Mouse (Mus musculus) heart, embryonic 14.5 days (tissue): Measurements from ENCODE around the gene Pdhx. TPM values are rescaled to one million over a fixed set of nuclear protein-coding genes. Genes with fewer than 3 reads are reported as not detected.

Experiments
- ATAC-seq: fragments of 200-750 bp; cut with Nextera tagmentation; 2 replicates; pipeline ENCODE4 v1.8.0; 2017; ENCODE audit warnings: low read depth, moderate TSS enrichment; ENCODE audit not compliant: insufficient number of reproducible peaks, insufficient read depth, low FRiP score
- H3K27ac ChIP-seq, 2 experiments: fragments of 200-500 bp in 1 of 2; fragments of 300-500 bp in 1 of 2; sonication (generic) in 1 of 2; replicated peaks in 1 of 2; 2 replicates each; pipeline ENCODE4 v1.5.1; 2012 to 2014; ENCODE audit warnings: low read depth in 2 of 2, low read length in 2 of 2, control low read depth in 1 of 2, mild to moderate bottlenecking in 1 of 2, mixed read lengths in 1 of 2; ENCODE audit not compliant: control insufficient read depth in 1 of 2, insufficient read depth in 1 of 2
- H3K27me3 ChIP-seq: fragments of 300-500 bp; sonication (generic); 2 replicates; pipeline ENCODE4 v1.6.1; 2014; ENCODE audit warnings: mild to moderate bottlenecking, low read length, control low read depth; ENCODE audit not compliant: control insufficient read depth, insufficient read depth
- H3K36me3 ChIP-seq: fragments of 300-500 bp; sonication (generic); 2 replicates; pipeline ENCODE4 v1.6.1; 2014; ENCODE audit warnings: mild to moderate bottlenecking, control low read depth, low read length, mixed read lengths; ENCODE audit not compliant: control insufficient read depth, insufficient read depth
- H3K4me1 ChIP-seq, 2 experiments: fragments of 200-500 bp in 1 of 2; fragments of 300-500 bp in 1 of 2; sonication (generic) in 1 of 2; 2 replicates each; pipeline ENCODE4 v1.6.1; 2012 to 2014; ENCODE audit warnings: low read length in 2 of 2, control low read depth in 1 of 2, mixed read lengths in 1 of 2; ENCODE audit not compliant: control insufficient read depth in 2 of 2, insufficient read depth in 2 of 2
- H3K4me2 ChIP-seq: fragments of 300-500 bp; sonication (generic); 2 replicates; pipeline ENCODE4 v1.6.1; 2014; ENCODE audit warnings: mild to moderate bottlenecking, low read length
- H3K4me3 ChIP-seq, 2 experiments: fragments of 200-500 bp in 1 of 2; fragments of 300-500 bp in 1 of 2; sonication (generic) in 1 of 2; 2 replicates each; pipeline ENCODE4 v1.5.1; 2012 to 2014; ENCODE audit warnings: low read length in 2 of 2, mild to moderate bottlenecking in 2 of 2, control low read depth in 1 of 2, low read depth in 1 of 2, moderate library complexity in 1 of 2; ENCODE audit not compliant: control insufficient read depth in 1 of 2, insufficient read depth in 1 of 2
- H3K9ac ChIP-seq: fragments of 300-500 bp; sonication (generic); 2 replicates; pipeline ENCODE4 v1.6.1; 2014; ENCODE audit warnings: mild to moderate bottlenecking, low read length
- H3K9me3 ChIP-seq: fragments of 300-500 bp; sonication (generic); 2 replicates; pipeline ENCODE4 v1.6.1; 2016; ENCODE audit warnings: low read length, control low read depth; ENCODE audit not compliant: control insufficient read depth
- WGBS: fragments of 180-500 bp; shearing (Covaris S2); extraction: QIAGEN DNeasy Blood & Tissue Kit; methylation state at CpG from one replicate; pipeline ENCODE4 v1.1.7; 2014; 5-methylcytosine and 5-hydroxymethylcytosine counted together
- polyA plus RNA-seq: library from polyadenylated mRNA; unstranded; fragments of >200 nt; fragmentation: Nextera tagmentation; extraction: Ambion mirVana; gene quantifications from 2 replicates; pipeline ENCODE4 v1.2.1, GENCODE M21; 2014

The Pdhx gene
- 52.9 and 58.8 TPM in 2 replicates for polyA plus RNA-seq

DNA sequence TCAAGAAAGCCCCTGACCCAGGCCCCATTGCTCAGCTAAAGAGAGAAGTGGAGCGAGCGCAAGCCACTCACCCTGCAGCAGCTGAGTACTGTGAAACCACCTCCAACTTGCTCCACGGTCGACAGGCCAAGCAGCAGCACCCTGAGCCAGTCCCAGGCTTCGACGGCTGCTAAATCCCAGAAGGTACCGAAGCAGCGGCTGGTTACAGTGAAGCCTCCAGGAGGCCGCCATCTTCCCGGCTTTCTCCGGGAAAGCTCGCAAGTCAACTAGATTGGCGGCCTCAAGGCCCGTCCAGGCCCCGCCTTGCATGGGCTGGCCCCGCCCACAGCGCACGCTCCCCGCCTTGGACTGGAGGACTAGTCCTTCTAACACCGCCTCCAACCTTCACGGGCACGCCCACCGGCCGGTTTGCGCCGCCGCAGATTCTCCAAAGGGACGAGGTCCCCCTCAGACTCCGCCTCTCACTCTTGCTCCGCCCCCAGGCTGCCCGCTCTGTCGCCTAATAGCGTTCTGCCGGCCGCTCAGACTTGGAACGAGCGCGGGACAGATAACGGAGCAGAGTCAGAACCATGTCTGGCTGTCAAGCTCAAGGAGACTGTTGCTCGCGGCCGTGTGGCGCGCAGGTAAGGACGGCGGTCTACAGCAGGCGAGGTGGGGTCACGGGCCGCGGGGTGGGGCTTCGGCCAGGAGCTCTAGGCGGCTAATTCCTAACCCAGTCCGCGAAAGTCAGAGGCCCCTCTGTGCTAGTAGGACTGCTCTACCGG, at the start of gene Pdhx, which contains the start of gene Apip:
TSS of gene Pdhx (minus strand) at position 295 of the 764 bp plus-strand sequence.
TSS of gene Apip (plus strand) at position 457 of the 764 bp plus-strand sequence.
- no peaks in the 10 kb centered on the region for H3K27me3 ChIP-seq
- peak within 1 kb of the TSS; percentile 85 to 93 for H3K4me3 ChIP-seq
- peak; percentile 100 for ATAC-seq
- H3K9ac ChIP-seq = peak within 1 kb of the TSS; percentile 96
- no peaks in the 10 kb centered on the region for H3K9me3 ChIP-seq
- peak within 1 kb of the TSS; percentile 89 to 92 for H3K27ac ChIP-seq
- WGBS = under 1% methylated on average over 54 of the region's 55 CpGs
- peak within 1 kb of the TSS; percentile 84 for H3K4me2 ChIP-seq
- peaks cover 0 to 30% of the 10 kb centered on the region in 2 experiments; a peak in 2 of 4 replicates for H3K4me1 ChIP-seq
- 0 out of 2 replicates have a peak, but pooled peaks cover 7% of the 10 kb centered on the region for H3K36me3 ChIP-seq

DNA sequence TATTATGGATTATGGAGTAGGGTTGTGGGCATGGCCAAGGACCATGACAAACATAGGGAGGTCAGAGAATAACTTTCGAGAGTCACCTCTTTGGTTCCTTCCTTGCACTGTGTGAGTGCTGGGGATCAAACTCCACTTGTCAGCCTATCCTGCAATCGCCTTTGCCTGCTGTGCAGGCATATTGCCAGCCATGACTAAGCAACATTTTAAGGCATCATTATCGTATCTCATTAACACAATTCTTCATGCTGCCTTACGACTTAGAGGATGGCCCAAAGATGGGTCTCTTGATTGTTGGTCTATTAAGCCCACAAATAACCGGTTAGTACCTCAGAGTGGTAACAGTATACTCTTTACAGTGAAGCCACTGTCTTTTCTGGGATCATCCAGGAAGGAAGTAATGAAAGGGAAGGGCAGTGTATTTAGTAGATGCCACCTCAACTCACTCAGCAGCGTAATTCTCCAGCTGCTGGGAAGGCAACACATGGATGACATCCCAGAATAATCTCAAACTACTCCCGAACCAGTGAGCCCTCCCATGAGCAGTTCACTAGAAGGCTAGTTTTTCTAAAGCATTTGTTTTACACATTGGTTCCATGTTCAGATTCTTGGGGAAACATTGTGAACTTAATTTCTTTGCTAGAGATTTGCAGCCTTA, 46.0 kb upstream of the Pdhx start:
- Histone ChIP-seq H3K27ac (no peak overlapping the region), H3K4me3 (no peak overlapping the region), H3K4me2 (no peak overlapping the region), H3K9me3 (no peaks in the 10 kb centered on the region), H3K36me3 (no peaks in the 10 kb centered on the region), H3K27me3 (no peaks in the 10 kb centered on the region), H3K9ac (no peak overlapping the region), H3K4me1 (no peaks in the 10 kb centered on the region)
- no peak for ATAC-seq
- 77% methylated on average over 7 of the region's 7 CpGs for WGBS

DNA sequence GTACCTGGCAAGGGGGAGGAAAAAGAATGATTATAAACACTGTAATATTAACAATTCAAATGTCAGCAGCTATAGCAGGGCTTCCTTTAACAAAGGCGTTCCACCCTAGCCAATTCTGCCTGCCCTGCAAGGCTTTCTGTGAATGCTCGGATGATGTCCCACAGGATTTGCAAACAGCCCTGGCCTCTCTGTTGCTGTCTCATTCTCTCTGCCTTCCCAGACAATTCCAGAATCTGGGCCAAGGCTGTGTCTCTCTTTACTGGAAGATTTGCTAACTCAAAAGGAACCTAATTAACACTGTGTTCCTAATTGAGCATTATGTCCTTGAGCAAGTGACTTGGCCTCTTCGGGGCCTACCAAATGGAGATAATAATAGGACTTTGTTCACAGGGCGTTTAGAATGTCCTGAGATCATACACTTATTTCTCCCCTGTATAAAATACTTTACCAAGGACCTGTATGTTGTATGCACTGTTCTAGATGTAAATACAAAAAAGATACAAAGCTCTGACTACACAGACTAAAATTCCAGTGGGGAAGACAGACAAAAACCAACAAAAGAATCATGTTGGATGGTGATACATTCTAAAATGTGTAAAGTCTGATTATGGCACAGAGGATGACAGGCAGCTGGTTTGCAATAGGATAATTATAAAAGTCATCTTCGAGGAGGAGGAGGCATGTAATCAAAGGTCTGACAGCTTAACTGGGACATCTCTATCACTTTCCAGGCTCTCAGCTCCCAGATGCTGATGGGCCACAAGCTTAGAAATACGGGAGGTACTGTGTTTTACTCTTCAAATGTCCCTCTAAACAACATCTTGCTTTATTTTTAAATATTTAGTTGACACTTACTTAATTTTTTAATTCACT, 45.2 kb upstream of the Pdhx start:
- 70% methylated on average over 6 of the region's 6 CpGs for WGBS
- no peak overlapping the region for H3K9ac ChIP-seq
- H3K4me2 ChIP-seq = no peak overlapping the region
- ATAC-seq = no peak
- H3K9me3 ChIP-seq = no peaks in the 10 kb centered on the region
- H3K4me1 ChIP-seq = no peaks in the 10 kb centered on the region
- no peaks in the 10 kb centered on the region for H3K27me3 ChIP-seq
- H3K36me3 ChIP-seq = no peaks in the 10 kb centered on the region
- H3K4me3 ChIP-seq = no peak overlapping the region
- H3K27ac ChIP-seq = no peak overlapping the region

DNA sequence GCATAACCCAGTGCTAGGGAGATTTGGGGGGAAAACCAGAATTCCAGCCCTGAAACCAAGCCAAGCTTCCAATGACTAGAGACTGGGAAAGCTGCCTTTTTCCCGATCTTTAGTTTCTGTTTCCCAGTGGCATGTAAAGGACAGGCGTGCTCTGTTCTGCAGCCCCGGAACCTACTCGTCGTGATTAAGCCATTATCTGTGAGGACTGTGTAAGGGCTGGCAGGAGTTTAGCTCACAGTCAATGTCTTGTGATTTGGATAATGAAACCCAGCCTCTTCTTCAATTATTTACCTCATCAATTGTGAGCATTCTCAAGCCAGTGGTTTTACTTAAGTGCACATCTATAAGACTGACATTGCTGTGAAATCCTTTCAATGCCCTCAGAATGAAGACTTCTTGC, 43.9 kb upstream of the Pdhx start:
- 78% methylated on average over 5 of the region's 5 CpGs for WGBS
- no peak overlapping the region for H3K9ac ChIP-seq
- no peak overlapping the region for H3K4me3 ChIP-seq
- no peaks in the 10 kb centered on the region for H3K9me3 ChIP-seq
- H3K4me1 ChIP-seq = peaks cover 0 to under 1% of the 10 kb centered on the region in 2 experiments; a peak in 1 of 4 replicates
- no peak for ATAC-seq
- no peak overlapping the region for H3K4me2 ChIP-seq
- H3K27ac ChIP-seq = no peak overlapping the region
- no peaks in the 10 kb centered on the region for H3K36me3 ChIP-seq
- no peaks in the 10 kb centered on the region for H3K27me3 ChIP-seq

DNA sequence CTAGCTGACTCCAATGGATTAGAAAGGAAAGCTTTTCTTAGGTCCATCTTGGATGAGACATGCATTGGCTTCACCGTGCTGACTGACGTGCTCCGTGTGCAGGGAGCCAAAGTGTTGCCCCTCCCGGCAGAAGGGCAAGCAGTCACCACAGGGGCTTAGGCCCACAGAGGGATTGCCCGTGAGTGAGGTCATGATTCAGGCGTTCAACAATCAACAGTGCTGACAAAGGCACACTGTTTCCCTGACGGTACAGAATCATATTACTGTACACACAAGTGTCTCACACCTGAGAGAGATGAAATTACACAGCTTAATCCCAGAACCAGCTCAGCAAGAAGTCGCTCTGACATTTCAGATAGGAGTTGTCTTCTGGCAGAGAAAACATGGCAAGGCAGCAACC, 38.4 kb upstream of the Pdhx start:
- Histone ChIP-seq H3K4me3 (no peak overlapping the region), H3K36me3 (no peaks in the 10 kb centered on the region), H3K27me3 (no peaks in the 10 kb centered on the region), H3K9ac (no peak overlapping the region), H3K27ac (no peak overlapping the region), H3K4me2 (no peak overlapping the region), H3K9me3 (no peaks in the 10 kb centered on the region), H3K4me1 (peaks cover 5% of the 10 kb centered on the region in 2 experiments; a peak in 3 of 4 replicates)
- no peak for ATAC-seq
- WGBS = 17% methylated on average over 8 of the region's 8 CpGs

DNA sequence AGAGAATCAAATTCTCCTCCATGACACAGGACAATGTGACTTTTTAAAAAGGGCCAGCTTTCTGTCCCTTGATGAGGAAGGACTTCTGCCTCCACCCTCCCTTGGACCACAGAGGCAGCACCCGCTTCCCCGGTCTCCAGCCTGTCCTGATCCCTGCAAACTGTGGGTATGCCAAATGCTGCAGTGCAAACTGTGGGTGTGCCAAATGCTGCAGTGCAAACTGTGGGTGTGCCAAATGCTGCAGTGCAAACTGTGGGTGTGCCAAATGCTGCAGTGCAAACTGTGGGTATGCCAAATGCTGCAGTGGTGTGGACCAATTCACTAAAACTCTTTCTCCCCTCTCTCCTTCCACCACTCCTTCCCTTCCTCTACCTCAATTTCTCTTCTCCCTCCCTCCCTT, 32.9 kb upstream of the Pdhx start:
- H3K36me3 ChIP-seq = no peaks in the 10 kb centered on the region
- H3K27ac ChIP-seq = no peak overlapping the region
- H3K9ac ChIP-seq = no peak overlapping the region
- no peak for ATAC-seq
- H3K4me2 ChIP-seq = no peak overlapping the region
- H3K4me3 ChIP-seq = no peak overlapping the region
- no peaks in the 10 kb centered on the region for H3K27me3 ChIP-seq
- no peaks in the 10 kb centered on the region for H3K4me1 ChIP-seq
- WGBS = 85% methylated on average over 2 of the region's 2 CpGs
- no peaks in the 10 kb centered on the region for H3K9me3 ChIP-seq

DNA sequence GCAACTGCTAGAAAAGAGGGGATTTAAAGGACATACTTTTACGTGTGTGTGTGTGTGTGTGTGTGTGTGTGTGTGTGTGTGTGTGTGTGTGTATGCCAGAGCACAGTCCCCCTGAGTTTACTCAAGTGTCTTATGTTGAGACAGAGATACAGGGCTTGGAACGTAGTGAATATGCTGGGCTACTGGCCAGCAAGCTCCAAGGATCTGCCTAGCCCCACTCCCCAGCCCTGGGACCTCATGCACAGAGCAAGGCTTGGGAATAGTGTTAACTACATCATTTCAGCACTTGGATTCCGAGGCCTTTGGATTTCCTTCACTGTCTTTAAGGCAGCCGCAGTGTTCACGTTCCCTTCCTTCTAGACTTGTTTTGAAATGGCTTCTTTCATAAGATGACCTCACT, 29.3 kb upstream of the Pdhx start:
- no peaks in the 10 kb centered on the region for H3K9me3 ChIP-seq
- H3K27me3 ChIP-seq = no peaks in the 10 kb centered on the region
- ATAC-seq = no peak
- no peaks in the 10 kb centered on the region for H3K4me1 ChIP-seq
- no peaks in the 10 kb centered on the region for H3K36me3 ChIP-seq
- no peak overlapping the region for H3K4me3 ChIP-seq
- no peak overlapping the region for H3K9ac ChIP-seq
- H3K27ac ChIP-seq = no peak overlapping the region
- no peak overlapping the region for H3K4me2 ChIP-seq
- WGBS = 52% methylated on average over 5 of the region's 5 CpGs
